8 mouse cellular contexts compared by ENCODE assay signal in the genomic region with DNA sequence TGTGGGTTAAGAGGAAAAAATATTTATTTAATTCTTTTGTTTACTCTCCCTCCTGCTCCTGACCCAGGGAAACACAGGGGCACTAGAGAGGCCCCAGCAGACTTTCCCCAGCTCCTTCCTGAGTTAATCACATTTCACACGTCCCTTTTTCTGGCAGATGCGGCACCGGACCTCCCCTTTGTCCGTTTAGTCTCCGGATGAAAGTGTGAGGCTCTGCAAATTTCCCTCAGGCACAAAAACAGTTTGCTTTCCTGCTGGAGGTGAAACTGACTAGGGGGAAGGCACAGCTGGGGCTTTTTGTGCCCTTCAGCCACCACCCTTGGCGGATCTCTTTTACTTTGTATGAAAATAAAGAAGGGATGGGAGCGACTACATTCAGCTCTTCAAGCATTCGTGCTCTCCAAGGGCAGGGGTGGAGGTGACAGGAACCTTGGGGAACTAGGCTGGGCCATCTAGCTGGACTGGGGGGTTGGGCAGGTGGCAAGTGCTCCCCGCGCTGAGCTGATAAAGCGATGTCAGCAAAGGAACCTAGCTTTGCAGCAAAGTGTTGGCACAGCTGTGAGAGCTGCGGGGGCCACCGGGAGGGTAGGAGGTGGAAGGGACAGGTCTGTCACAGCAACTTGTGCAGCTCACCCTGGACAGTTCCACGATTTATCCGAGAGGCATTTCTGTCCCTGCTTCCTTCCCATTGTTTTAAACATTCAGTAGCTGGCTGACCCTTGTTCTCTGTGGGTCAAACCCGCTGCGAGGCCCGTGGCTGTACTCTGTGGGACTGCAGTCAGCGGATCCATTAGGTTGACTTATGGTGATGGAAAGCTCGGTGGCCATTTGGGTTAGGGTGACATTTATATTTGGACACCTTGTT.
DNase-seq lines count a peak whose midpoint lies in the region; ATAC-seq and TF ChIP-seq lines count a peak whose summit lies in the region.

No protein-coding gene starts in this region.

- no peaks in the 10 kb centered on the region for H3K9me3 ChIP-seq in ES-Bruce4 (replicated peaks; ENCODE audit: control insufficient read depth, insufficient read depth, low read length, poor library complexity, severe bottlenecking)
- H3K9me3 ChIP-seq in forebrain, embryonic 12.5 days = no peaks in the 10 kb centered on the region
- H3K9me3 ChIP-seq in limb, embryonic 11.5 days (ENCODE audit: control insufficient read depth, low read length) = no peaks in the 10 kb centered on the region

- peak; percentile 90 for TF ChIP-seq EP300 in ES-Bruce4 (IDR thresholded peaks at IDR 0.05; ENCODE audit: insufficient read depth, low read depth, low read length)

- H3K27ac ChIP-seq in ES-Bruce4 (ENCODE audit: insufficient read depth, low read length) = peak overlapping the region; percentile 67
- peak overlapping the region; percentile 80 for H3K27ac ChIP-seq in forebrain, embryonic 12.5 days
- no peak overlapping the region for H3K27ac ChIP-seq in limb, embryonic 11.5 days (replicated peaks; ENCODE audit: low read depth, low read length)

- TF ChIP-seq POLR2A in ES-Bruce4 (IDR thresholded peaks at IDR 0.05; ENCODE audit: insufficient read depth, low read length) = no peak

- ATAC-seq in forebrain, embryonic 12.5 days (ENCODE audit: low FRiP score) = peak; percentile 73
- no peak for ATAC-seq in limb, embryonic 11.5 days (ENCODE audit: insufficient number of reproducible peaks, low FRiP score, low TSS enrichment, low read depth)

- peak overlapping the region; percentile 46 for H3K4me2 ChIP-seq in forebrain, embryonic 12.5 days
- H3K4me2 ChIP-seq in limb, embryonic 11.5 days (ENCODE audit: low read depth, severe bottlenecking) = peak overlapping the region; percentile 21; the same call in 1 of the 2 replicates

- no peaks in the 10 kb centered on the region for H3K27me3 ChIP-seq in ES-Bruce4 (ENCODE audit: control insufficient read depth, insufficient read depth, low read length, poor library complexity, severe bottlenecking)
- H3K27me3 ChIP-seq in forebrain, embryonic 12.5 days = 0 out of 2 replicates have a peak, but pooled peaks cover 4% of the 10 kb centered on the region
- peaks cover 3% of the 10 kb centered on the region; the same call in 1 of the 2 replicates for H3K27me3 ChIP-seq in limb, embryonic 11.5 days (ENCODE audit: control insufficient read depth, insufficient read depth, low read length)

- DNase-seq in adrenal gland, postnatal 25 days = peak; percentile 17
- no peak for DNase-seq in adrenal gland, adult 18-20 months (ENCODE audit: low spot score in 2 of 2)
- peak; percentile 47 for DNase-seq in limb, embryonic 11.5 days (ENCODE audit: low spot score)
- DNase-seq in c-Kit-positive CD71-positive TER-119-positive erythroid progenitor cells, embryonic 14.5 days (ENCODE audit: low spot score) = no peak
- DNase-seq in left cerebral cortex, adult 11 months (ENCODE audit: low spot score) = no peak
- no peak for DNase-seq in cerebellum, adult 9-11 months

- 1% methylated on average over 20 of the region's 20 CpGs for WGBS in forebrain, embryonic 12.5 days
- 1% methylated on average over 20 of the region's 20 CpGs for WGBS in limb, embryonic 11.5 days

- no peaks in the 10 kb centered on the region for H3K36me3 ChIP-seq in ES-Bruce4 (ENCODE audit: control insufficient read depth, insufficient read depth, low read length, poor library complexity, severe bottlenecking)
- no peaks in the 10 kb centered on the region for H3K36me3 ChIP-seq in forebrain, embryonic 12.5 days (replicated peaks)
- H3K36me3 ChIP-seq in limb, embryonic 11.5 days (ENCODE audit: control insufficient read depth, insufficient read depth, low read length) = no peaks in the 10 kb centered on the region

- H3K4me1 ChIP-seq in ES-Bruce4 (ENCODE audit: control insufficient read depth, insufficient read depth, low read length) = peaks cover 4% of the 10 kb centered on the region
- peaks cover 40% of the 10 kb centered on the region for H3K4me1 ChIP-seq in forebrain, embryonic 12.5 days
- H3K4me1 ChIP-seq in limb, embryonic 11.5 days (ENCODE audit: control insufficient read depth, insufficient read depth, low read length) = peaks cover 11% of the 10 kb centered on the region

- peak overlapping the region; percentile 4; the same call in 1 of the 2 replicates for H3K4me3 ChIP-seq in ES-Bruce4 (ENCODE audit: low read depth, low read length)
- H3K4me3 ChIP-seq in forebrain, embryonic 12.5 days (replicated peaks) = no peak overlapping the region
- H3K4me3 ChIP-seq in limb, embryonic 11.5 days (ENCODE audit: low read depth, low read length) = no peak overlapping the region

- no peak for TF ChIP-seq CTCF in ES-Bruce4 (IDR thresholded peaks at IDR 0.05; ENCODE audit: low read depth, low read length)

- no peak overlapping the region for H3K9ac ChIP-seq in ES-Bruce4 (ENCODE audit: low read depth, poor library complexity, severe bottlenecking)
- peak overlapping the region; percentile 33; the same call in 1 of the 2 replicates for H3K9ac ChIP-seq in forebrain, embryonic 12.5 days
- no peak overlapping the region for H3K9ac ChIP-seq in limb, embryonic 11.5 days (ENCODE audit: low read length)

Comparison
In these comparisons a context has a peak if more than half of its experiments do, and no peak if none do; other contexts are left out.
1. DNase-seq: peak in adrenal gland, postnatal 25 days (single experiment) and limb, embryonic 11.5 days (single experiment); none in adrenal gland, adult 18-20 months (0 of 2), c-Kit-positive CD71-positive TER-119-positive erythroid progenitor cells, embryonic 14.5 days (single experiment), left cerebral cortex, adult 11 months (single experiment) and cerebellum, adult 9-11 months (single experiment).